Mouse (Mus musculus) E14TG2a.4 (cell line): ENCODE results near the gene Ferd3l.

Experiments used
- CTCF ChIP-seq: conservative IDR thresholded peaks from 2 replicates; pipeline ENCODE4 v1.5.1; 2014; ENCODE audit warnings: low read length
- NANOG ChIP-seq: IDR thresholded peaks from 2 replicates; pipeline ENCODE4 v1.6.1; 2014; ENCODE audit warnings: borderline replicate concordance, low read length, mixed read lengths
- POU5F1 ChIP-seq: IDR thresholded peaks from 2 replicates; pipeline ENCODE4 v1.6.1; 2014; ENCODE audit warnings: low read length, borderline replicate concordance

DNA sequence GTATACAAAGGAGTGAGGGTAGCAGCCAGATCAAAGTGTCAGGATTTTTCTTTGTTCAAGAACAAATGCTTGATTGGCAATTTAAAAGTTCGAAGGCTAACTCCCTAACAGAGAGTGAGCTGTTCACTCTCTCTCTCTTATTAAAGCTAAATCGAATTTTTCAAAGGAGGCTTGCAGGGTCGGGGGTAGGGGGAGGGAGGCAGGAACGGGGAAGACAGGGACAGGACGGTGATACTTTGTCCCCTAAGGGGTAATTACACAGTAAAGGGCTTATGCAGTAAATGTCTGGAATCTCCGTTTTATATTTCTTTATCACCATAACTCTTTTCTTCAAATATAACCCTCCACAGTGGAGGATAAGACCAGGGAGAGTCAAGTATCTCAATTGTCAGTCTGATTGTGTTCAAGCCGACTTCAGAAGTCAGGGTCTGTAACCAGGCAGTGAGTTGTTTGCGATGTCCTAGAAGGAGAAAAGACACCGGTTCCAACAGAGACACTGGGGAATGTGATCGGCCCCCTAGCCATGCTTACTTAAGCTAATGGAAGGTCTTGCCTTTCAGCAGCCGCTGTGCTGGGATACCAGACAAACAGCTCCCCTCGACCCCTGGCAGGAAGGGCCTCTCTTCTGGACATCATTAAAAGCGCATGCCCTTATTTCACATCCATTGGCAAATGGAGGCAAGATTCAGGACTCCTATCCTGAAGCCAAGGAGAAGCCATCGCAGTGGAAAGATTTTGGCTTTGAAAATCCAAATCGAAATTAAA is 709 bp upstream of the Ferd3l start:
- no peak for TF ChIP-seq CTCF
- no peak for TF ChIP-seq POU5F1
- no peak for TF ChIP-seq NANOG
